Mouse (Mus musculus): Measurements from ENCODE around the gene Tcf23.

Gene Tcf23

GRCm38 (mm10) chr5:30949654-30950326, 18.7 kb upstream of the Tcf23 start:
- peak; percentile 98 for DNase-seq (ENCODE audit: low read depth, low spot score)

- no peak for DNase-seq (ENCODE audit: low read depth, low spot score)
Measured at GRCm38 (mm10) chr5:30950451-30950850, 18.0 kb upstream of the Tcf23 start.

GRCm38 (mm10) chr5:30950922-30951321, 17.5 kb upstream of the Tcf23 start:
- no peak for DNase-seq (ENCODE audit: low read depth, low spot score)

- no peak for DNase-seq (ENCODE audit: low read depth, low spot score)
Measured at GRCm38 (mm10) chr5:30951706-30952105, 16.8 kb upstream of the Tcf23 start.

- no peak for DNase-seq (ENCODE audit: low read depth, low spot score)
Measured at GRCm38 (mm10) chr5:30952551-30952950, 15.9 kb upstream of the Tcf23 start.

DNA sequence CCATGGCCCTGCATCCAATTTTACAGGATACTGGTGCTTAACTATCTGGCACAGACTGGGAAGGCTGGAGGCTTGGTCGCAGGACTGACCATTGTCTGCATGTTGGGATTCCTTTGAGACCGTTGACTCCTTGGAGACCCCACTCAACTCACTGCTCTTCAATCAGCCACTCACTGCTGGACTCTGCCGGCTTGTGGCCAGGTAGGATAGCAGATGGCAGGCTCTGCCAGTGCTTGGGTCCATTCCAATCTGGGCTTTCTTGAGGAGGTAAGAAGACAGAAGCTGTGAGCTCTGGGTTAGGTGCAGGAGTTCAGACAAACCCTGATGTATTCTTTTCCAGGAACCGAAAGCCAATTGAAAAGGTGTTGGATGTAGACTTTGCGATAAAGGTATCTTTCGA, 14.4 kb upstream of the Tcf23 start:
- no peak for DNase-seq (ENCODE audit: low read depth, low spot score)

DNA sequence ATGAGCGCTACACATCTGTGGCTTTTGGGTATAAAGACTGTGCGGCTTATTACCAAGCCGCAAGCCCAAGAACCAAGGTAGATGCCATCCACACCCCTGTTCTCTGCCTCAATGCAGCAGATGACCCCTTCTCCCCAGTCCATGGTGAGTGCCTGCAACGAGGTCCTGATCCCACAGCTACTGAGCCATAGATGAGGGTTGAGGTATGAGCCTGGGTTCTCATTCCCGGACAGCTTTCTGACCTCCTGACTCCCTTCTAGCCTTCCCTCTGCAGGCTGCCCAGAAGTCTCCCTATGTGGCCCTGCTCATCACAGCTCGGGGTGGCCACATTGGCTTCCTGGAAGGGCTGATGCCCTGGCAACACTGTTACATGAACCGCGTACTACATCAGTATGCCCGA, 13.9 kb upstream of the Tcf23 start:
- peak; percentile 24 for DNase-seq (ENCODE audit: low read depth, low spot score)

DNA sequence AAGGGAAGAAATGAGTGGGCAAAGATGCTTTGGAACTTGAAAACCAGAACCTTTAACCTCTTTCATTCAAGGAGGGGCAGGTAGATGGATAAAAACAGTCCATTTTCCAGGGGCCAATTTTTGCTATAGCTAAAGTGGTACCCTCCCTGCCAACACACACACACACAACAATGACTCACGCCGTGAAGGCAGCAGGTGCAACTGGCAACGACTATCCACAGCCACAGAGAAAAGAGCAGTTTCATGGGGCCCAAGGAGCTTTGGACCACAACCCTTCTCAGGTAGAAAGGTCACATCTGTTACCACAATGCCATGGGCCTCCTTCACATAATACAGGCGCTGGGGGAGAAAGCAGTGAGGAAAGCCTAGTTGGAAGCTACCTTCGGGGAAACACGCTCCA, 12.7 kb upstream of the Tcf23 start:
- DNase-seq (ENCODE audit: low read depth, low spot score) = no peak

DNA sequence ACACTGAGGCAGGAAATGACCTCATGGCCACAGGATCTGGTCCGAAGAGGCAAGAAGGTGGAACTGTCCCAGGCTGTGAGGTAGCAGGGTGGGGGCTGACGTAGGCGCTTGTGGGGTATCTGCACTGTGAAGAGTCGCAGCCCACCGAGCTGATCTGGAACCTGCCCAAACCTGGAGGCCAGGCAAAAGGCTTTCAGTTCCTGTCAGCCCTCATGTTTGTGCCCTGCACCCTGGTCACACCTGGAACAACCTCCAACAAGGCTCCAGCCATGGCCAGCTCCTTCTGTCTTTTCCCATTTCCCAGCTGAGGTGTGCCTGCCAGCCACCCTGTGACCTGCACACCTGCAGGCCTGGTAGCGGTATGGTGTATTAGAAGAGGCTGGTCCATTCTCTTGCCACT, 10.6 kb upstream of the Tcf23 start:
- no peak for DNase-seq (ENCODE audit: low read depth, low spot score)

GRCm38 (mm10) chr5:30959198-30959854, 9.1 kb upstream of the Tcf23 start:
- no peak for DNase-seq (ENCODE audit: low read depth, low spot score)

DNA sequence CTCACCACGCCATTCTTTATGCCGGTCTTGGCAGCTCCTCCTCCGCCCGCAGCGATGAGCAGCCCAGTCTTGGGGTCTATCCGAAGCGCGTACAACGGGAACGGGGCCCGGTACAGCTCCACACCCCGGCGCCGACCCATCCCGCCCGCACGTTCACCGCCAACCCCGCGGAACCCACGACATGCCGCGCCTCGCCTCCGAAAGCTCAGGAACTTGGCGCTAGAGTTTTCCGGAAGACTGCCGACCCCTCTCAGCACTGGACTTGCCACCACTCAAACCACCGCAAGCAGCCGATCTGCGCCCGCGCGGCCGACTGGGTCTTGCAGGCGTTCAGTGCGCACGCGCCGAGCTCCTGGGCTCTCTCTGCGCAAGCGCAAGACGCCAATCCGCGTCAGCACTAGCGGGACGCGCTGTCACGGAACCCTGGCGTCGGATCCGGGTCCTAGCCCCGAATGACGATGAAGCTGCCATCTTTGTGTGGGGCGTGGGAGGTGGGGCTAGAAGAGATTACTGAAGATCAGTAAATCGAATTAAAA, 8.4 kb upstream of the Tcf23 start, which contains the start of gene Preb:
TSS of gene Preb (minus strand) at position 396 of the 536 bp plus-strand sequence.
- DNase-seq (ENCODE audit: low read depth, low spot score) = peak; percentile 99

- DNase-seq (ENCODE audit: low read depth, low spot score) = no peak
Measured at GRCm38 (mm10) chr5:30960814-30961213, 7.6 kb upstream of the Tcf23 start.

DNA sequence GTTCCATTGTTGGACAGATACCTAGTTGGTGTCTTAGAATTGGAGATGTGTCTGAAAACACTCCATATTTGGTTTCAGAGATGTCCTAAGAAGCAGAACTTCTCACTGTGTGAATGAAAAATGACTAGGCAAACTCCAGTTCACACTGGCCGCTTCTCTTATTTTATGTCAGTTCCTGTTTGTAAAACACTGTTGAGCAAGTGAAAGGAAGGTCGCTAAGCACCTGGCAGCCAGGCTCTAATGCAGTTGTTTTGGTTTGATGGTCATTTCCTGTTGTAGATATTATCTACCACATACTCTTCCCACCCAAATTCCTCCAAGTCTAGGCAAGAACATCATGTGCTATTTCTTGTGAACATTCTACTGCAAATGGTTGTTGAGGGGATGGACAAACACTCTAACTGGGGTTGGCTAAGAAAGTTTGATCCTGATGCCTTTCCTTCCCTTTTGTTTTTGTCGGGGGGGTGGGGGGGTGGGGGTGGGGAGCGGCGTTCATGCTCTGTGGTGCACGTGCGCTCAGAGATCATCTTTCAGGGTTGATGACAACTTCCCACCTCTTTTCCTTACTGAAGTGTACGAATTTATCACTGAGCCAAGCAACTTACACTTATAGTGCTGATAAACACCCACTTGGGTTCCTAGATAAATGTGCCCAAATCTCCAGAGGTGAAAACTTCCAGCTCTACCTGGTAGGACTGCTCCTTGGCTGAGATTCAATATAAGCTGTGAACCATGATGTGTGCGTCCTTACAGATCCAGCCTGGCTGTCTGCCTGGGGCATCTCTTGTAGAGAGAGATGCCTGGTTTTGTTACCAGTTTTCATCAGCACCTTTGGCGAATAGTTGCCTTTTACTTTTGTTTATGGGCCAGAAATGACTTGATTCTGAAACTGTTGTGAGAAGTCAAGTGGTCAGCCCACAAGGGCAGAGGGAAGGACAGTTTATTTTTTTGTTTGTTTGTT, 6.6 kb upstream of the Tcf23 start:
- DNase-seq (ENCODE audit: low read depth, low spot score) = no peak

GRCm38 (mm10) chr5:30963916-30964315, 4.5 kb upstream of the Tcf23 start:
- no peak for DNase-seq (ENCODE audit: low read depth, low spot score)

DNA sequence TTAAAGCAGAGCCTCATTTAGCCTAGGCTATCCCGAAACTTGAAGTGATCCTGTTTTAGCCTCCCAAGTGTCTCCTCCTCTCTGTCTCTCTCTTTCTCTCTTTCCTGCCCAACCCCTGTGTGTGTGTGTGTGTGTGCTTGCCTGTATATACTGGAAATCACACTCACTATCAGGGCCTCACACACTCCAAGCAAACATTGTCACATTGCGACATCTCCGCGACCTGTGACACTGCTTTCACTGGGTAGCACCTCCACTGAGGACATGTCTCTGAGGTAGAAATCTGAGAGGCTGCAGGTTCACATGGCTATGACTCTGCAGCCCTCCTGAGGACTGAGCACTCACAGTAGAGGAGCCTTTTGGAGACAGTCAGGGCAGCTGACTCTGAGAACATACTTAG, 2.3 kb upstream of the Tcf23 start:
- DNase-seq (ENCODE audit: low read depth, low spot score) = no peak

GRCm38 (mm10) chr5:30969440-30969839, 978 bp downstream of the Tcf23 start:
- no peak for DNase-seq (ENCODE audit: low read depth, low spot score)

DNA sequence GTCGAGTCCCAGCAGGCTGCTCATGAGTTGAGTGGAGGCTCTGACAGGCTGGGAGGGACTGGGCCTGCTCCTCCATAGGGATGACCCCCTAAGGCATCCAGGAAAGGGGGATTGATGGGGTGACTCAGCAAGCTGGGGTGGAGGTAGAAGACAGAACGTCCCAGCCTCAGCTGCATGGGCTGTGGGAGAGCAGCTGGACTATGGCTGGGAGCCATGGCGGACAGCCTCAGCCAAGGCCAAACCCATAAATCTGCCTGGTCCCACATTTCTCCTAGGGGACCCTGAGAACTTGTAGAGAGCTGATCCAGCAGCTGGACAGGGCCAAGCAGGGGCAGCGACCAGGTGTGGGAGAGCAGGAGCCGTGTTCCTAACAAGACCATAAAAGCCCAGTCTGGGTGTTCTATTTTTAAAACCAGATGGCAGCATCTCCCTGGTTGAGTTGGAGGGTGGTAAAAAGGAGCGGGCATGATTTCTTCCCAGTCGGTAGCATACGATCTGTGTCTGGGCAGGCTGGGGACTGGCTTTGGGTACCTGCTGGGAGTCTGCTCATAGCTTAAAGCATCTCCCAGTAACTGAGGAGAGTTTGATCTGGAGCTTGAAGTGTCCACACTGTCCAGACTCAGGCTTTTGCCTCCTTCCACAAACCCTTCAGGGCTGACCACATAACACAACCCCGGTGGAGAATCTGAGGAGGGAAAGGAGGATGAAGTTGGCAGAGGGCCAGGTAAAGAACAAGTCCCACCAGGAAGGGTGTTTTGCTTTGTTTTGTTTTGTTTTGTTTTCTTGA, 6.6 kb downstream of the Tcf23 start:
- no peak for DNase-seq (ENCODE audit: low read depth, low spot score)

GRCm38 (mm10) chr5:30982357-30982756, 13.9 kb downstream of the Tcf23 start:
- peak; percentile 65 for DNase-seq (ENCODE audit: low read depth, low spot score)

GRCm38 (mm10) chr5:30992980-30993676, 24.7 kb downstream of the Tcf23 start:
- DNase-seq (ENCODE audit: low read depth, low spot score) = no peak

- no peak for DNase-seq (ENCODE audit: low read depth, low spot score)
Measured at GRCm38 (mm10) chr5:30994074-30994473, 25.6 kb downstream of the Tcf23 start.

Measured in ZHBTc4 (cell line).